Mouse (Mus musculus) ES-E14 (cell line): ENCODE data around the gene Sim1.

Experiments
- CHD2 ChIP-seq: IDR thresholded peaks from 2 replicates; pipeline ENCODE4 v1.6.1; 2014; ENCODE audit warnings: mild to moderate bottlenecking, low read depth, low read length, inconsistent platforms
- HCFC1 ChIP-seq: IDR thresholded peaks from 2 replicates; pipeline ENCODE4 v1.6.1; 2012; ENCODE audit warnings: low read length, inconsistent platforms, borderline replicate concordance; ENCODE audit not compliant: insufficient read depth
- MAFK ChIP-seq: IDR thresholded peaks from 2 replicates; pipeline ENCODE4 v1.6.1; 2014; ENCODE audit warnings: mild to moderate bottlenecking, low read depth, low read length, inconsistent platforms; ENCODE audit not compliant: insufficient read depth
- ZC3H11A ChIP-seq: IDR thresholded peaks from 2 replicates; pipeline ENCODE4 v1.6.1; 2012; ENCODE audit warnings: low read depth, mild to moderate bottlenecking, inconsistent platforms, low read length, borderline replicate concordance
- ZNF384 ChIP-seq: IDR thresholded peaks from 2 replicates; pipeline ENCODE4 v1.6.1; 2012; ENCODE audit warnings: low read depth, low read length, inconsistent platforms

- TF ChIP-seq MAFK (no peak), HCFC1 (no peak), CHD2 (no peak), ZC3H11A (no peak), ZNF384 (no peak)
Observed at GRCm38 (mm10) chr10:50898621-50899020, 4.1 kb downstream of the Sim1 start.
